ENCODE assay signal across 10 mouse cellular contexts in genomic region chr17:93409329-93409728, GRCm38 (mm10).
DNase-seq lines count a peak whose midpoint lies in the region; ATAC-seq and TF ChIP-seq lines count a peak whose summit lies in the region.
"Had no signal": no experiment of that assay in that cellular context is flagged by ENCODE, and none has a peak within 500 bp of the region (broad histone marks: within the 10 kb centered on the region; RNA-seq: fewer than 3 reads in every experiment).

No protein-coding gene starts in this region.

- H3K36me3 ChIP-seq in hindbrain, embryonic 12.5 days, result no peaks in the 10 kb centered on the region
- no peaks in the 10 kb centered on the region for H3K36me3 ChIP-seq in midbrain, embryonic 15.5 days (replicated peaks)
- H3K36me3 ChIP-seq in heart, adult 2 months (ENCODE audit: control insufficient read depth, insufficient read depth, low read length), result no peaks in the 10 kb centered on the region

- no peak for TF ChIP-seq CTCF in heart, adult 2 months (IDR thresholded peaks at IDR 0.05)

- no peak overlapping the region for H3K9ac ChIP-seq in hindbrain, embryonic 12.5 days
- H3K9ac ChIP-seq in midbrain, embryonic 15.5 days, result no peak overlapping the region
- no peak overlapping the region for H3K9ac ChIP-seq in heart, adult 2 months (ENCODE audit: low read depth, low read length)

- no peak for TF ChIP-seq POLR2A in heart, adult 2 months (IDR thresholded peaks at IDR 0.05; ENCODE audit: insufficient read depth, low read depth, low read length)

- intact Hi-C loops in heart, postnatal 36 days (cut with DNase I), result no loop called here
- intact Hi-C loops in heart, adult 2 months (cut with DNase I), result no loop called here

- H3K4me1 ChIP-seq in hindbrain, embryonic 12.5 days, result no peaks in the 10 kb centered on the region
- H3K4me1 ChIP-seq in midbrain, embryonic 15.5 days, result no peaks in the 10 kb centered on the region
- no peaks in the 10 kb centered on the region for H3K4me1 ChIP-seq in heart, adult 2 months (ENCODE audit: control insufficient read depth, insufficient read depth, low read length)

- H3K4me3 ChIP-seq in hindbrain, embryonic 12.5 days, result no peak overlapping the region
- H3K4me3 ChIP-seq in midbrain, embryonic 15.5 days, result no peak overlapping the region
- H3K4me3 ChIP-seq in heart, adult 2 months, result no peak overlapping the region

- H3K9me3 ChIP-seq in hindbrain, embryonic 12.5 days (replicated peaks), result no peaks in the 10 kb centered on the region
- H3K9me3 ChIP-seq in midbrain, embryonic 15.5 days, result no peaks in the 10 kb centered on the region

- H3K79me2 ChIP-seq in heart, adult 2 months (replicated peaks; ENCODE audit: control insufficient read depth, insufficient read depth, low read length), result no peaks in the 10 kb centered on the region

- ATAC-seq in hindbrain, embryonic 12.5 days (ENCODE audit: low FRiP score), result peak; percentile 88
- peak; percentile 93 for ATAC-seq in midbrain, embryonic 15.5 days (replicated peaks)

- no peaks in the 10 kb centered on the region for H3K27me3 ChIP-seq in hindbrain, embryonic 12.5 days
- H3K27me3 ChIP-seq in midbrain, embryonic 15.5 days (replicated peaks), result no peaks in the 10 kb centered on the region
- no peaks in the 10 kb centered on the region for H3K27me3 ChIP-seq in heart, adult 2 months (ENCODE audit: control insufficient read depth, insufficient read depth, low read length)

- WGBS in hindbrain, embryonic 12.5 days, result 48% methylated on average over 1 of the region's 1 CpGs
- 23% methylated on average over 1 of the region's 1 CpGs for WGBS in midbrain, embryonic 15.5 days
- WGBS in heart, adult 2 months, result 18% methylated on average over 1 of the region's 1 CpGs

- no peak overlapping the region for H3K4me2 ChIP-seq in hindbrain, embryonic 12.5 days (replicated peaks)
- H3K4me2 ChIP-seq in midbrain, embryonic 15.5 days, result no peak overlapping the region

- no peak overlapping the region for H3K27ac ChIP-seq in hindbrain, embryonic 12.5 days
- H3K27ac ChIP-seq in midbrain, embryonic 15.5 days, result no peak overlapping the region
- H3K27ac ChIP-seq in heart, adult 2 months, result no peak overlapping the region

- TF ChIP-seq EP300 in heart, adult 2 months (IDR thresholded peaks at IDR 0.05; ENCODE audit: insufficient read depth, low read depth, low read length), result no peak

- DNase-seq in frontal cortex, postnatal 36 days (ENCODE audit: low spot score in 2 of 2), result peak; percentile 13 to 19
- DNase-seq in frontal cortex, postnatal 25 days (ENCODE audit: low spot score in 2 of 2), result no peak
- DNase-seq in brain, adult 2 months (ENCODE audit: low read depth, low spot score), result peak; percentile 57
- no peak for DNase-seq in heart, postnatal 36 days
- no peak for DNase-seq in gastrocnemius, adult 18-20 months (ENCODE audit: low spot score)
- no peak for DNase-seq in heart, adult 2 months
- DNase-seq: cerebellum, adult 11-12 months; lung, postnatal 14 days had no signal

Comparison
In these comparisons a context has a peak if more than half of its experiments do, and no peak if none do; other contexts are left out.
1. DNase-seq: peak in frontal cortex, postnatal 36 days (2 of 2) and brain, adult 2 months (single experiment); none in frontal cortex, postnatal 25 days (0 of 2), heart, postnatal 36 days (0 of 2), gastrocnemius, adult 18-20 months (single experiment) and heart, adult 2 months (0 of 2).